Mouse (Mus musculus): Measurements from ENCODE around the gene Rasgrf2. TPM values are rescaled to one million over a fixed set of nuclear protein-coding genes. Genes with fewer than 3 reads are reported as not detected.

The Rasgrf2 gene
- total and polyA plus RNA-seq, 3 experiments = not detected

DNA sequence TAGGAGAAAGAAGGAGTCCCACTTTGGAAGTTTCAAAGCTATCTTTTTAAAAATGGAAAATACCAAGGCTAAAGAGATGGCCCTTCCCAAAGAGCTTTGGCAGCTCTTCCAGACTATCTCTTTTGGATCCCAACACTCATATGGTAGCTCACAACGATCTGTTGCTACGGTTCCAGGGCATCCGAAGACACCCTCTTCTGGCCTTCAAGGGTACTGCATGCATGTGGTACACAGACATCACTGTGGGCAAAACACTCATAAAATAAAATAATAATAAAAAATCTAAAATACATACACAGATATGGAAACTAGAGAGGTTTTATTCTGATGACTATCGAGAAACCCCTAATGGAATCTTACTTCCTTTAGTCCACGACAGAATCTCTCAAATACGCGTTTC lies 272.6 kb downstream of the Rasgrf2 start:
- H3K27me3 ChIP-seq (ENCODE audit: control insufficient read depth in 1 of 2, insufficient read depth in 2 of 2, low read length in 2 of 2) = no peaks in the 10 kb centered on the region; a peak in 3 of 4 replicates
- no peaks in the 10 kb centered on the region for H3K4me1 ChIP-seq (ENCODE audit: control insufficient read depth in 1 of 2, insufficient read depth in 2 of 2, low read length in 2 of 2)
- H3K79me2 ChIP-seq (ENCODE audit: control insufficient read depth, insufficient read depth, low read length, poor library complexity) = no peaks in the 10 kb centered on the region
- H3K9me3 ChIP-seq (replicated peaks; ENCODE audit: insufficient read depth, low read length) = no peaks in the 10 kb centered on the region
- H3K27ac ChIP-seq (ENCODE audit: control insufficient read depth, low read depth, low read length) = no peak overlapping the region
- peak; percentile 29 for DNase-seq (ENCODE audit: low read depth, low spot score)
- H3K36me3 ChIP-seq (ENCODE audit: control insufficient read depth in 1 of 2, insufficient read depth in 2 of 2, low read length in 2 of 2) = no peaks in the 10 kb centered on the region
- no peak overlapping the region for H3K4me3 ChIP-seq (ENCODE audit: control insufficient read depth in 1 of 2, insufficient read depth in 1 of 2, low read depth in 2 of 2, low read length in 2 of 2)
- H3K9ac ChIP-seq (ENCODE audit: control insufficient read depth, low read depth, low read length, poor library complexity, severe bottlenecking) = no peak overlapping the region
- TF ChIP-seq MEF2A (IDR thresholded peaks at IDR 0.05; ENCODE audit: extremely low read depth, insufficient replicate concordance, low read depth, low read length, poor library complexity, severe bottlenecking) = no peak
- TF ChIP-seq ZC3H11A (IDR thresholded peaks at IDR 0.05; ENCODE audit: low read depth, low read length) = peak; percentile 35; the same call in 1 of the 2 replicates
- TF ChIP-seq SMC3 (IDR thresholded peaks at IDR 0.05; ENCODE audit: low read depth, low read length) = peak; percentile 67
- no peak for TF ChIP-seq TCF12 (IDR thresholded peaks at IDR 0.05; ENCODE audit: low read depth, low read length)
- TF ChIP-seq TAL1 (IDR thresholded peaks at IDR 0.05; ENCODE audit: low read length) = no peak
- TF ChIP-seq CTCF (IDR thresholded peaks at IDR 0.05 in 2 of 3, conservative IDR thresholded peaks at IDR 0.05 in 1 of 3; ENCODE audit: control insufficient read depth in 1 of 3, insufficient read depth in 1 of 3, low read depth in 2 of 3, low read length in 3 of 3, poor library complexity in 1 of 3, severe bottlenecking in 1 of 3) = peak; percentile 50 to 59 (median 58)
- no peak for TF ChIP-seq USF2 (IDR thresholded peaks at IDR 0.05; ENCODE audit: borderline replicate concordance in 1 of 2, insufficient read depth in 1 of 2, low read depth in 1 of 2, low read length in 2 of 2)
- TF ChIP-seq RAD21 (IDR thresholded peaks at IDR 0.05; ENCODE audit: low read depth, low read length) = peak; percentile 54
- no peak for TF ChIP-seq POLR2A (IDR thresholded peaks at IDR 0.05; ENCODE audit: control insufficient read depth in 1 of 2, insufficient read depth in 1 of 2, low read depth in 1 of 2, low read length in 2 of 2, poor library complexity in 1 of 2)

DNA sequence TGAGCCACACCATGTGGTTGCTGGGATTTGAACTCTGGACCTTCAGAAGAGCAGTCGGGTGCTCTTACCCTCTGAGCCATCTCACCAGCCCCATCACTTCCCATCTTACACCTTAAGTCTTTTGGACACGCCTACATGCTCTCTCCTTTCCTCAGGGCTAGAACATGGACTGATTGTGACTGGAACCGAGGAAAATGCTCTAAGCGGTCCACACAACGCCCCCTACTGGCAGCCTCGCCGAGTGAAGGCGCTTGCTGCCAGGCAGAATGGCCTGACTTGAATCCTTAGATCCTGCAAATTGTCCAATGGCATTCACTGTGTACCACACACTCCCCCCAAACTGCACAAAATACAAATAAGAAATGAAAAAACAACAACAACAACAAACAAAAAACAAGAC lies 274.0 kb downstream of the Rasgrf2 start:
- H3K9ac ChIP-seq (ENCODE audit: control insufficient read depth, low read depth, low read length, poor library complexity, severe bottlenecking) = no peak overlapping the region
- no peaks in the 10 kb centered on the region for H3K4me1 ChIP-seq (ENCODE audit: control insufficient read depth in 1 of 2, insufficient read depth in 2 of 2, low read length in 2 of 2)
- no peaks in the 10 kb centered on the region; a peak in 2 of 4 replicates for H3K27me3 ChIP-seq (ENCODE audit: control insufficient read depth in 1 of 2, insufficient read depth in 2 of 2, low read length in 2 of 2)
- peak; percentile 15; the same call in 1 of the 2 replicates for TF ChIP-seq SMC3 (IDR thresholded peaks at IDR 0.05; ENCODE audit: low read depth, low read length)
- no peak for TF ChIP-seq KAT2A (conservative IDR thresholded peaks at IDR 0.05; ENCODE audit: low read depth, low read length)
- TF ChIP-seq ZMIZ1 (IDR thresholded peaks at IDR 0.05; ENCODE audit: low read depth, low read length) = no peak
- TF ChIP-seq SIN3A (IDR thresholded peaks at IDR 0.05; ENCODE audit: low read length) = no peak
- TF ChIP-seq MAX (IDR thresholded peaks at IDR 0.05; ENCODE audit: low read length) = no peak
- TF ChIP-seq MXI1 (IDR thresholded peaks at IDR 0.05; ENCODE audit: low read depth, low read length) = no peak
- no peak for TF ChIP-seq POLR2AphosphoS2 (IDR thresholded peaks at IDR 0.05; ENCODE audit: low read length)
- no peak for TF ChIP-seq RCOR1 (IDR thresholded peaks at IDR 0.05; ENCODE audit: low read depth, low read length)
- TF ChIP-seq MAZ (IDR thresholded peaks at IDR 0.05; ENCODE audit: low read depth, low read length) = no peak
- no peak for TF ChIP-seq E2F4 (IDR thresholded peaks at IDR 0.05; ENCODE audit: borderline replicate concordance, low read depth, low read length)
- no peak for TF ChIP-seq NELFE (IDR thresholded peaks at IDR 0.05; ENCODE audit: low read depth, low read length)
- TF ChIP-seq BHLHE40 (IDR thresholded peaks at IDR 0.05; ENCODE audit: borderline replicate concordance, low read depth, low read length) = no peak
- TF ChIP-seq CTCF (IDR thresholded peaks at IDR 0.05 in 2 of 3, conservative IDR thresholded peaks at IDR 0.05 in 1 of 3; ENCODE audit: control insufficient read depth in 1 of 3, insufficient read depth in 1 of 3, low read depth in 2 of 3, low read length in 3 of 3, poor library complexity in 1 of 3, severe bottlenecking in 1 of 3) = peak; percentile 37 to 51 (median 38); a peak in 5 of 6 replicates
- TF ChIP-seq POLR2AphosphoS5 (IDR thresholded peaks at IDR 0.05; ENCODE audit: borderline replicate concordance, low read depth, low read length) = no peak
- H3K4me3 ChIP-seq (ENCODE audit: control insufficient read depth in 1 of 2, insufficient read depth in 1 of 2, low read depth in 2 of 2, low read length in 2 of 2) = no peak overlapping the region
- peak; percentile 15 for DNase-seq (ENCODE audit: low read depth, low spot score)
- no peaks in the 10 kb centered on the region for H3K36me3 ChIP-seq (ENCODE audit: control insufficient read depth in 1 of 2, insufficient read depth in 2 of 2, low read length in 2 of 2)
- no peaks in the 10 kb centered on the region for H3K9me3 ChIP-seq (replicated peaks; ENCODE audit: insufficient read depth, low read length)
- no peaks in the 10 kb centered on the region for H3K79me2 ChIP-seq (ENCODE audit: control insufficient read depth, insufficient read depth, low read length, poor library complexity)
- H3K27ac ChIP-seq (ENCODE audit: control insufficient read depth, low read depth, low read length) = no peak overlapping the region
